Mouse (Mus musculus) kidney, adult 2 months (tissue): Measurements from ENCODE around the gene Zfyve27. TPM values are rescaled to one million over a fixed set of nuclear protein-coding genes. Genes with fewer than 3 reads are reported as not detected.

Source experiments
- DNase-seq: peaks from one replicate; pipeline ENCODE4 v3.0.0; 2021
- H3K27ac ChIP-seq: fragments of 200-500 bp; 2 replicates; pipeline ENCODE4 v1.5.1; 2012; ENCODE audit warnings: low read depth, low read length, control low read depth, inconsistent platforms; ENCODE audit not compliant: insufficient read depth
- H3K27me3 ChIP-seq: fragments of 200-500 bp; replicated peaks from 2 replicates; pipeline ENCODE4 v1.6.1; 2012; ENCODE audit warnings: mild to moderate bottlenecking, moderate library complexity, low read length, inconsistent platforms; ENCODE audit not compliant: control insufficient read depth, insufficient read depth
- H3K36me3 ChIP-seq: fragments of 200-500 bp; 2 replicates; pipeline ENCODE4 v1.6.1; 2012; ENCODE audit warnings: mild to moderate bottlenecking, moderate library complexity, low read length, inconsistent platforms; ENCODE audit not compliant: control insufficient read depth, insufficient read depth
- H3K4me1 ChIP-seq: fragments of 200-500 bp; 2 replicates; pipeline ENCODE4 v1.6.1; 2011; ENCODE audit warnings: low read length; ENCODE audit not compliant: control insufficient read depth, insufficient read depth
- H3K4me3 ChIP-seq: fragments of 200-500 bp; 2 replicates; pipeline ENCODE4 v1.5.1; 2011; ENCODE audit warnings: mild to moderate bottlenecking, low read depth, low read length, control low read depth; ENCODE audit not compliant: insufficient read depth
- CTCF ChIP-seq: fragments of 200-500 bp; conservative IDR thresholded peaks from 2 replicates; pipeline ENCODE4 v1.5.1; 2011; ENCODE audit warnings: low read depth, mild to moderate bottlenecking, control low read depth, low read length, moderate library complexity, mixed read lengths; ENCODE audit not compliant: insufficient read depth, insufficient read length
- POLR2A ChIP-seq: fragments of 200-500 bp; IDR thresholded peaks from one replicate; pipeline ENCODE4 v1.6.1; 2011; ENCODE audit warnings: low read depth, low read length, control low read depth
- WGBS: fragments of 180-500 bp; shearing (Covaris S2); methylation state at CpG from one replicate; pipeline ENCODE4 v1.1.7; 2018; 5-methylcytosine and 5-hydroxymethylcytosine counted together
- polyA plus RNA-seq: library from polyadenylated mRNA; depleted of rRNA; stranded (reverse); fragments of >200 nt; gene quantifications from 2 replicates; pipeline ENCODE4 v1.2.3, GENCODE M21; 2012

Zfyve27 gene
- polyA plus RNA-seq, 1 experiment, result 30.7 TPM

DNA sequence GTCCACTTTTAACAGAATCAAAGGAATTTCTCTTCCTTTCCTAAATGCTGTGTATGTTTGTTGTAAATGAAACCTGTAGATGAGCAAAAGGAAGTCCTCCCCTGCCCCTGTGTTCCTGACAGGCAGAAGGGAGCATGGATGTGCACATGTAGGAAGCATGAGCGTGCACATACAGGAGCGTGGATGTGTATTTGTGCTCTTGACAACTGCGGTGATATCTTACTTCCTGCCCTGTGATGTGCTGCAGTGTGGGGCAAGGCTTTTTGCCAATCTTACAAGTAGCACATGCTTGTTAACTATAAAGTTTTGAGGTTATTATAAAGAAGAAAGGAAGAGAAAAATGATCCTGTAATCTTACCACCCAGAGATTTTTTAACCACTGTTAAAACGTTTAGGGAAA lies 26.0 kb downstream of the Zfyve27 start:
- WGBS, result 65% methylated on average over 4 of the region's 4 CpGs
- TF ChIP-seq CTCF (no peak), POLR2A (no peak)
- Histone ChIP-seq H3K4me3 (no peak overlapping the region), H3K27me3 (no peaks in the 10 kb centered on the region), H3K4me1 (no peaks in the 10 kb centered on the region), H3K36me3 (no peaks in the 10 kb centered on the region), H3K27ac (no peak overlapping the region)
- DNase-seq, result no peak

- Histone ChIP-seq H3K4me3 (no peak overlapping the region), H3K4me1 (no peaks in the 10 kb centered on the region), H3K27ac (no peak overlapping the region), H3K27me3 (no peaks in the 10 kb centered on the region), H3K36me3 (no peaks in the 10 kb centered on the region)
- peak; percentile 64 for DNase-seq
- 31% methylated on average over 5 of the region's 5 CpGs for WGBS
- TF ChIP-seq POLR2A (no peak), CTCF (peak; percentile 83)
Measured at GRCm38 (mm10) chr19:42190494-42190893, 26.7 kb downstream of the Zfyve27 start.

GRCm38 (mm10) chr19:42193311-42193710 lies 29.6 kb downstream of the Zfyve27 start:
- TF ChIP-seq POLR2A, result no peak
- TF ChIP-seq CTCF, result no peak
- Histone ChIP-seq H3K27me3 (no peaks in the 10 kb centered on the region), H3K27ac (no peak overlapping the region), H3K4me1 (no peaks in the 10 kb centered on the region), H3K4me3 (no peak overlapping the region), H3K36me3 (no peaks in the 10 kb centered on the region)
- WGBS, result 60% methylated on average over 2 of the region's 2 CpGs
- no peak for DNase-seq

DNA sequence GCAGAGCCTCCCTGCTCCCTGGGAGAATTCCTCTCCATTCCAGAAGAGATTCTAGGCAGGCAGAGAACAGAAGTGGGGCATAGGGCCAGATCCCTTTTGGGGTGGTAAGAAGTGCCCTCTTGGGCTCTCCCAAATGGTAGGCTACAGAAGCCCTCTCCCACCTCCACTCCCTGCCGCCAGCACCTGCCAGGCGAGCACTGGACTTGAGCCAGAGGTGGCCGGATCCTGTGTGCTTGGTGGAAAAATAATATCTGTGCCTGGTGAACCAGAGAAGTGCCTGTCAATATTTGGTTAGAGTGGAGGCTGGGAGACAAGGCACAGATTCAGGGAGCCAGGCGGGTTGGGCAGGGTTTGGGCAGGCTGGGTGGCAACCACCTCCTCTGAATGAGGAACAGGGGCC lies 32.6 kb downstream of the Zfyve27 start:
- H3K27me3 ChIP-seq, result no peaks in the 10 kb centered on the region
- H3K4me3 ChIP-seq, result no peak overlapping the region
- TF ChIP-seq CTCF (no peak), POLR2A (no peak)
- WGBS, result 33% methylated on average over 4 of the region's 4 CpGs
- no peaks in the 10 kb centered on the region for H3K4me1 ChIP-seq
- peak; percentile 40 for DNase-seq
- no peaks in the 10 kb centered on the region for H3K36me3 ChIP-seq
- no peak overlapping the region for H3K27ac ChIP-seq

GRCm38 (mm10) chr19:42197066-42197465 lies 33.3 kb downstream of the Zfyve27 start:
- no peak overlapping the region for H3K4me3 ChIP-seq
- no peaks in the 10 kb centered on the region for H3K36me3 ChIP-seq
- H3K27me3 ChIP-seq, result 0 out of 2 replicates have a peak, but pooled peaks cover 2% of the 10 kb centered on the region
- WGBS, result 65% methylated on average over 4 of the region's 4 CpGs
- TF ChIP-seq CTCF (0 out of 2 replicates have a peak, but pooled peaks have one; percentile 5), POLR2A (no peak)
- H3K4me1 ChIP-seq, result no peaks in the 10 kb centered on the region
- no peak for DNase-seq
- no peak overlapping the region for H3K27ac ChIP-seq

GRCm38 (mm10) chr19:42198026-42198425 lies 34.3 kb downstream of the Zfyve27 start:
- Histone ChIP-seq H3K36me3 (no peaks in the 10 kb centered on the region), H3K27ac (no peak overlapping the region), H3K4me1 (no peaks in the 10 kb centered on the region), H3K27me3 (0 out of 2 replicates have a peak, but pooled peaks cover 2% of the 10 kb centered on the region), H3K4me3 (no peak overlapping the region)
- DNase-seq, result no peak
- WGBS, result 34% methylated on average over 11 of the region's 11 CpGs
- TF ChIP-seq POLR2A (no peak), CTCF (no peak)

DNA sequence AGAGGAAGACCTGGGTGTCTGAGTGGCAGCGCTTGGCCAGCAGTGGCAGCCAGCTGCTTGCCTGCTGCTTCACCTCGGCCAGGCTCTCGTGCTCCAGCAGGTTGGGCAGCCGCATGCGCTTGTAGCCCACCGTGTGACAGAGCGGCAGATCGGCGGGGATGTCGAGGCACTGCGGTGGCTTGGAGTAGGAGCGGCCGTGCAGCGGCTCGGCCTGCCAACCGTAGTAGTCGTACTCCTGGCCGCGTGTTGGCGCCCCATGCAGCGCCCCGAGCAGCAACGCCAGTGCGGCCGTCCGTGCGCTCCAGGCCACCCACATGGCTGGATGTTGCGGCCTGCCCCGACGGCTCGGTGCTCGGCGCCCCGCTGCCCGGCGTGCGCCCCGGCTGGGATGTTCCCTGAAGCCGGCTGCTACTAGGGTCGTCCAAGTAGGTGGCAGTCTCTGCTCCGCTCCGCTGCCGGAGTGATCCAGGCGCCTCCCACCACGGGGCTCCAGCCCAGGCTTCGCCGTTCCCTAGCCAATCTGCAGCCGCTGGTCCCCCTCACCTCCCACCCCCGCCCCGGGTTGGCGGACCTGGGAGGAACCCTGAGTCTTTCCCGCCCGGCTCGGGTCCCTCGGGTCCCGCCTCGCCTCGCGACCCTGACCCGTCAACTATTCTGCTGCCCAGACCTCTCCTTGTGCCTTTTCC lies 38.1 kb downstream of the Zfyve27 start, which contains the start of gene Sfrp5:
TSS of gene Sfrp5 (minus strand) at position 557 of the 686 bp plus-strand sequence.
- no peaks in the 10 kb centered on the region for H3K4me1 ChIP-seq
- WGBS, result 1% methylated on average over 60 of the region's 60 CpGs
- no peak within 1 kb of the TSS for H3K4me3 ChIP-seq
- no peaks in the 10 kb centered on the region for H3K36me3 ChIP-seq
- no peak for TF ChIP-seq POLR2A
- TF ChIP-seq CTCF, result no peak
- 0 out of 2 replicates have a peak, but pooled peaks cover 2% of the 10 kb centered on the region for H3K27me3 ChIP-seq
- DNase-seq, result no peak
- H3K27ac ChIP-seq, result no peak within 1 kb of the TSS
